Mouse (Mus musculus): Measurements from ENCODE around the gene Lrp5.

Gene Lrp5

GRCm38 (mm10) chr19:3554785-3555184 lies 131.6 kb downstream of the Lrp5 start:
- no peak for DNase-seq (ENCODE audit: low read depth)

DNA sequence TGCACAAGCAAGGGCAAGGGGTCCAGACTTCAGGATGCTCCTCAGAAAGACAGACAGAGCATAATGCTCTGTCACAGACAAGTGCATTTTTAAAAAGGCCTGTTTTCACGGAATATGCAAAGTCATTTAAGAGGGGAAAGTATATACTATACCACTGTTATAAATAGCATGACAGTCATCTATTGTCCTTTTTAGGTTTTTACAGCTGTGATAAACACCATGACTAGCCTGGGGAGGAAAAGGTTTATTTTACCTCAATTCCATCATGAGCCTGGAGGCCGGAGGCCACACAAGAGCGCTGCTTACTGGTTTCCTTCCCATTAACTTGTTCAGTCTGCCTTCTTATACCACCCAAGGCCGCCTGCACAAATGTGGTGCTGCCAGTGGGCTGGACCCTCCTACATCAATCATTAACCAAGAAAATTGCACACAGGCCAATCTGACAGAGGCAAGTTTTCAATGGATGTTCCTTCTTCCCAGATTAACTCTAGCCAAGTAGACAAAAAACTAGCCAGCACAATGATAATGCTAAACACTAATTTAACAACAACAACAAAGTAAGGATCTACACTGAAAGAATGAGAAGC lies 134.7 kb downstream of the Lrp5 start:
- DNase-seq (ENCODE audit: low read depth) = no peak

DNA sequence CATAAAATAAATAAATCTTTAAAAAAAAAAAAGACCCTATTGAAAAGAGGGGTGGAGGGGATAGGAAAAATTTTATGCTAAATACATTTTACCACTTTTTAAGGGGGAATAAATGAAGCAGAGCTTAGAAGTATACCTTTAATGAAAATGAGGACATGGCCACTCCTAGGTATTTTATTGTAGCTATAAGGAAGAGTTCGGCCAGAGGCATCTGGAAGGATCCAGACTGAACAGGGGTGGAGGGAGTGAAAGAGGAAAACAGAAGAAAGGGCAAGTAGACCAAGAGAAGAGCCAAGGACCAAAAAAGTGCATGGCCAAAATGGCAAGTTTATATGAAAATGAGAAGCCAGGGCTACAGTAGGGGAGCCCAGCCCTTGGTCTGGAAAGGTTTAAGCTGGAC lies 136.3 kb downstream of the Lrp5 start:
- no peak for DNase-seq (ENCODE audit: low read depth)

DNA sequence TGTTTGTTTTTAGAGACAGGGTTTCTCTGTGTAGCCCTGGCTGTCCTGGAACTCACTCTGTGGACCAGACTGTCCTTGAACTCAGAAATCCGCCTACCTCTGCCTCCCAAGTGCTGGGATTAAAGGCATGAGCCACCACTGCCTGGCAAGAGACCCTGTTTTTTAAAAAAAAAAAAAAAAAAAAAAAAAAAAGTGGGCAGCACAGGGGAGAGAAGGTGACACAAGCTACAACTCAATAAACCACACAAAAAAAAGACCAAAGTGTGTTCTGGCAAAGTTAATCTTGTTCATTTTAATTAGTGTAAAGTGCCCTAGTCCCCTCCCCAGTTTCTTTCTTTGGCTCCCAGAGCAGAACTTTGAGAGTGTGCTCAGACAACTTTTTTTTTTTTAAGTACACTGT lies 137.1 kb downstream of the Lrp5 start:
- DNase-seq (ENCODE audit: low read depth) = no peak

DNA sequence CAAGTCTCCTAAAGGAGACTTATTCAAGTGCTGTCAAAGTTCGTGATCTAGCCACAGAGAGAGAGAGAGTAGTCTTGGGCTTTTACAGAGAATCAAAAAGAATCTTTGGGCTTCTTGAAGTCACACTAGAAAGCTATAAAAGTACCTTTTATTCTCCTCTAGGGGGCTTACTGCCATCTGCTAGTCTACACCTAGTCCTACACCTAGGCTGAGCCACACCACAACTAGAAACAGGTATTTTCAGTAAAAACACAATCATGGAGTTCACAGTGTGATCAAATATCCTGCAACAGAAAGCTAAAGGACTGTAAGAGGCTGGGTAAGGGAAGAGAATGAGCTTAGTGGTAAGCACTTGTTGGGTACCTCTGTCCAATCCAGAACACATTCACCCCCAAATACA lies 138.1 kb downstream of the Lrp5 start:
- no peak for DNase-seq (ENCODE audit: low read depth)

- DNase-seq (ENCODE audit: low read depth) = no peak
Measured at GRCm38 (mm10) chr19:3544995-3545394, 141.4 kb downstream of the Lrp5 start.

- DNase-seq (ENCODE audit: low read depth) = no peak
Measured at GRCm38 (mm10) chr19:3542591-3542990, 143.8 kb downstream of the Lrp5 start.

- no peak for DNase-seq (ENCODE audit: low read depth)
Measured at GRCm38 (mm10) chr19:3540997-3541396, 145.4 kb downstream of the Lrp5 start.

DNA sequence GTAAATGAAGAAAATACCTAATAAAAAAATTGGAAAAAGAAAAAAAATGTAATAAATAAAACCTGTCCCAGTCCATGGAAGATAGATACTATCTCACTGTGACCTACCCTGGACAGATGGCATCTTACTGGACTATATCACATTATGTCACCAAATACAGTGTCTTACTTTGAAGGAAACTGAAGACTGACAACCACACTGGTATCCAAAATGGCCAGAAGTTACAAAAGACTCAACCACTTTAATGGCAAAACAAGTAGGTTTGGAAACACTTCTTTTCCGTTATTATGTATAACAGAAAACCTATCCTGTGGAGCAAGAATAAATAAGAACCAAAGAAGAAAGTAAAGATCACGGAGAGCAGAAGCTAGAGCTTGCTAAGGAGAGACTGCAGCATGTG lies 146.1 kb downstream of the Lrp5 start:
- DNase-seq (ENCODE audit: low read depth) = no peak

DNA sequence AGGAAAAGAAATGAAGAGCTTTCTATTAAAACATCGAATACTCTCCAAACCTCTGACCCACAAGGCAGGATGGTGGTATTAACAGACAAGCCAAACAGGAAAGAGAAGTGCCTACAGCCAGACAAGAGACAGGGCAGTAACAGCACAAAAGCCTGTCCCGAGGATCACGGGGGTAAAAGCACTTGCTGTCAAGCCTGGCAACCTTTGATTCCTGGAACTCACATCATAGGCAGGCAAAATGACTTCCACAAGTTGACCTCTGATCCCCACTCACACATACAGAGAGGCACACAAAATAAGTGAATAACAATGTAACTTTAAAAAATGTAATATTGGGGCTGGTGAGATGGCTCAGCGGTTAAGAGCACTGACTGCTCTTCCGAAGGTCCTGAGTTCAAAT lies 146.9 kb downstream of the Lrp5 start:
- DNase-seq (ENCODE audit: low read depth) = no peak

GRCm38 (mm10) chr19:3537658-3538057 lies 148.7 kb downstream of the Lrp5 start:
- no peak for DNase-seq (ENCODE audit: low read depth)

DNA sequence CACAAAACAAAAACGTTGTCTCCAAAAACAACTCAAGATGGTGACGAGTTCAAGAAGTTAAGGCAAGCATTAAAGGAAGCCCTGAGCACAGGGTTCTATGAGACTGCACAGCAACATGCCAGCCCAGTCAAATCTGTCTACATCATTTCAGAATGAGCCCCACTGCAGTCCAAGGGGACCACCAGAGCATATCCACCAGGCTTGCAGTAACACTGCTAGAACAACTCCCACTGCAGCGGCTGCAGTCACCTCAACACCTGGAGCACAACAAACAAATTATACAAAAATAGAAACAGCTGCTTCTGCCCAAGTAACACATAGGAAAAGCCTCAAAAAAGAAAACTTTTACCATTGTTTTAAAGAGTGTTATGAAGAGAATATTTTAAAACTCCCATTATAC lies 151.4 kb downstream of the Lrp5 start:
- no peak for DNase-seq (ENCODE audit: low read depth)
